Mouse (Mus musculus): ENCODE data around the gene Chrm3. TPM values are rescaled to one million over a fixed set of nuclear protein-coding genes. Genes with fewer than 3 reads are reported as not detected.

The Chrm3 gene
- total RNA-seq, 2 experiments from 2014 or later = 0.57 to 0.66 TPM

DNA sequence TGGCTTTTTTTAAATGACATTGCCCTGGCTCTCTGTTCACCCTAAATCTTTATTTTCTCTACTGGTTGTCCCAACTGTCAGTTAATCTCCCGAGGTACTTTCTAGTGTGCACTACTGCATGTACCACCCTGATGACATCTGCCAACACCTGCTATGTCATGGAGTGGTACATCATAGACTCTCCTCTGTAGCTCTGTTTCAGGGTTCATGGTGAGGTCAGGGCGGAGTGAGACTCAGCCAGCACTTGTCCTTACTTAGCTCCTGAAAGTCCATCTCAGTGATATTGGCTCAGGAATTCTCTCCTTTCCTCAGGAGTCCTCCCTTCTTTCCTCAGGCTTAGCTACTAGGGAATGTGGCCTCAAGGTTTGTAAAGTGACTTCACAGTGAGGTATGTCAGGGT, 451.9 kb downstream of the Chrm3 start:
- DNase-seq = no peak
- intact Hi-C loops (cut with DNase I; ENCODE audit: low total_unique reads) = no loop called here

DNA sequence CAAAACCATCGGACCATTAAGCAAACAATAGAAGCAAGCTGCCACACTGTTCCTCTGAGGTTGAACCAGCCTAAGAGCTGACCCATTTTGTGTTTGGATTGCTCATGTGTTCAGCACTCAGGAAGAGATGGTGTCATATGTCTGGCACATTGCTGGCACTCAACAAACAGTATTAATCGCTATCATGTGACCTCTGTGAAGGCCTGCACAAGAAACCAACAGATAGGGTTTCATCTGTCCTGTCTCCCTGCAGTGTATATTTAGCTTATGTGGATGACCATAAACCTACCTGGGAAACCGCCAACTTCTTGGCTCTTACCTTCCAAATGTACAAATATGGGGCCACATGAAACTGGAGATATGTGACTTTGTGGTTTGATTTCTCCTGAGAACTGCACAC, 453.4 kb downstream of the Chrm3 start:
- DNase-seq = peak; percentile 37
- intact Hi-C loops (cut with DNase I; ENCODE audit: low total_unique reads) = no loop called here

GRCm38 (mm10) chr13:9904455-9904854, 456.2 kb downstream of the Chrm3 start:
- intact Hi-C loops (cut with DNase I; ENCODE audit: low total_unique reads) = no loop called here
- no peak for DNase-seq

GRCm38 (mm10) chr13:9900653-9901385, 459.8 kb downstream of the Chrm3 start:
- no peak for DNase-seq
- intact Hi-C loops (cut with DNase I; ENCODE audit: low total_unique reads) = no loop called here

DNA sequence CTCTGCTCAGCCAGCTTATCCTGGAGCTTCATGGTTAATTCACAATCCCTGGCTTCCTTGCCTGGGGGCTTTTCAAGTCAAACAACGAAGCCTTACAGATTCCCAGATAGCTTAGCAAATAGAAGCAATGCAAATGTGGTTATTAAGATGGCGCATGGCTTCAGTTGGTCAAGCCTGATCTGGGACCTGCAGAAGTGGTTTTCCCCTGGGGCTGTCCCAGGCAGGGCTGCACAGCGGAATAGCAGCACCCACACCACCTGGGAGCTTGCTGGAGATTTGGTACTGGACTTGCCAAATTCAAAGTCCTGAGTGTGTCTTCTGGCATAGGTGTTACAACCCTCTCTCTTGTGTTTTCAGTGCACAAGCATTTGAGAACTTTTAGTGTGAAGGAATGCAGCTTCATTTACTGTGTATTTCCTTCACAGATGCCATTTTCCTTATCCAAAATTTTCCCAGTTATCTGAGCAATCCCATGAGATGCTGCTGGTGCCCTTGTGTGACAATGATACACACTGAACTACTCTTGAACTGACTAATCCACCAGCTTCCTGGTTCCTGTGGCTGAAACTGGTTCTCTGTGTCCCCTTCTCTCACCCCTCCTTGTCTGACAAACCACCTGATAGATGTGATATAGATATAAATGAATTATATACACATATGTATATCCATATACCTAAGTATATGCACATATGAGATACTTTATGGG, 461.8 kb downstream of the Chrm3 start:
- intact Hi-C loops (cut with DNase I; ENCODE audit: low total_unique reads) = no loop called here

GRCm38 (mm10) chr13:9897231-9897630, 463.4 kb downstream of the Chrm3 start:
- intact Hi-C loops (cut with DNase I; ENCODE audit: low total_unique reads) = no loop called here
- no peak for DNase-seq

More for the DNA sequence above, 461.8 kb downstream of the Chrm3 start:
- no peak for DNase-seq

DNA sequence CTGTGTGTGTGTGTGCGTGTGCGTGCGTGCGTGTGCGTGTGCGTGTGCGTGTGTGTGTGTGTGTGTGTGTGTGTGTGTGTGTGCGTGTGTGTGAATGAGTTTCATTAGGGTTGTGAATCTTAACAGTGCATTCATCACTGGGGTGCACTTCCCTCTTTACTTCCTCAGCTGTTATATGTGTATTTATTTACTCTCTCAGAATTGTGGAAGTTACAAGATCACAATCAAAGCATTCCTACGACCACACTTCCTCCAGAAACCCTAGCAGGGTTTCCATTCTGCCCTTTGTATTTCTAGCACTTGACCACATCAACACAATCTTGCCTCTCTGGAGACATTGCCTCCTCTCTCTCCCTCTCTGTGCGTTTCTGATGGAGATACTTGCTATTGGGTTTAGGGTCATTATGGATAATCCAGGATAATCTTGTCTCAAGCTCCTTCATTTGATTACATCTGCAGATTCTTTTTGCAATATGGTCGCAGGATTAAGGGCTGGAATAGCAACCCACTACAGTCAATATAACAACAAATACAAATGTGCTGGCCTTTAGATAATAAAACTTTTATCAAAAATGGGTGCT, 465.5 kb downstream of the Chrm3 start:
- no peak for DNase-seq
- intact Hi-C loops (cut with DNase I; ENCODE audit: low total_unique reads) = no loop called here

GRCm38 (mm10) chr13:9891088-9891487, 469.6 kb downstream of the Chrm3 start:
- DNase-seq = no peak
- intact Hi-C loops (cut with DNase I; ENCODE audit: low total_unique reads) = no loop called here

- intact Hi-C loops (cut with DNase I; ENCODE audit: low total_unique reads) = no loop called here
- DNase-seq = no peak
These were observed 470.2 kb downstream of the Chrm3 start for GRCm38 (mm10) chr13:9890460-9890859.

DNA sequence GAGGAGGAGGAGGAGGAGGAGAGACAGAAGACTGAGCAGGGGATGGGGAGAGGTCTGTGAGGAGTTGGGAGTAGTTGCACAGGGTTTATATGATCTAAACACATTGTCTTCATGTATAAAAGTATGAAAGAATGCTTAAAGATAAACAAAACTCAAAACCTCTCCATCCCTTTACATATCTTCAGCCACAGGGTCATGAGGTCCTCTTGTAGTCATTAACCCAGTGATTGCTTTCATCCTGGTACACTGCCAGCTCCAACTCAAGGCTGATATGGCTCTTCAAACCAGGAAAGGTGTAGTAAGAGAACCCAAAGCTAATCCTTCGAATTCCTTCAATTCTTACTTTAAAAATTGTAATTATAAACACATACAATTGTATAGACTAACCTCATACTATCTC, 470.7 kb downstream of the Chrm3 start:
- intact Hi-C loops (cut with DNase I; ENCODE audit: low total_unique reads) = loop anchor here (10.0 kb wide), 1 partner anchor 455 kb away; no protein-coding TSS in a partner anchor

GRCm38 (mm10) chr13:9888284-9888683, 472.4 kb downstream of the Chrm3 start:
- intact Hi-C loops (cut with DNase I; ENCODE audit: low total_unique reads) = loop anchor here (10.0 kb wide), 1 partner anchor 457 kb away; no protein-coding TSS in a partner anchor

More for the DNA sequence above, 470.7 kb downstream of the Chrm3 start:
- DNase-seq = no peak

DNA sequence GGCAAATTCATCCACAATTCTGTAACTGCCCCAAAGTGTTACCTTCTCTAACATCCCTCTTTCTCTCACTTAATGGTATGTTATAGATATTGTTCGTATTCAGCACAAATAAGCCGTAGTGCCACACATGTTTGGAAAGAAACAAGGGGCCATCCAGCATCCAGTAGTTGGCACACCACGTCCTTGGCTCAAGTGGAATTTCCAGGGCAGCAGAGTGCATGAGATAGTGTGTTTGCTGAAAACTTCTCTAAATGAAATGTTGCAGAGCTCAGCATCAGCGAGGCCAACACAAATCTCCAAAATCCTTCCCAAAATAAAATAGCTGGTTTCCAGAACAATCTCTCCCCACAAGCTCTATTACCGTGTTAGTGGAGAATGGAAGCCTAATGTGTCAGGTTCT, 473.4 kb downstream of the Chrm3 start:
- DNase-seq = no peak
- intact Hi-C loops (cut with DNase I; ENCODE audit: low total_unique reads) = loop anchor here (10.0 kb wide), 1 partner anchor 458 kb away; no protein-coding TSS in a partner anchor

More at GRCm38 (mm10) chr13:9888284-9888683, 472.4 kb downstream of the Chrm3 start:
- no peak for DNase-seq

GRCm38 (mm10) chr13:9886465-9887135, 474.0 kb downstream of the Chrm3 start:
- intact Hi-C loops (cut with DNase I; ENCODE audit: low total_unique reads) = loop anchor here (10.0 kb wide), 1 partner anchor 458 kb away; no protein-coding TSS in a partner anchor
- no peak for DNase-seq

- DNase-seq = peak; percentile 56
- intact Hi-C loops (cut with DNase I; ENCODE audit: low total_unique reads) = loop anchor here (10.0 kb wide), 1 partner anchor 462 kb away; no protein-coding TSS in a partner anchor
These were observed 478.0 kb downstream of the Chrm3 start for GRCm38 (mm10) chr13:9882362-9883282.

- intact Hi-C loops (cut with DNase I; ENCODE audit: low total_unique reads) = loop anchor here (10.0 kb wide), 1 partner anchor 463 kb away; no protein-coding TSS in a partner anchor
- DNase-seq = no peak
These were observed 478.7 kb downstream of the Chrm3 start for GRCm38 (mm10) chr13:9881930-9882329.

- intact Hi-C loops (cut with DNase I; ENCODE audit: low total_unique reads) = loop anchor here (10.0 kb wide), 1 partner anchor 464 kb away; no protein-coding TSS in a partner anchor
- no peak for DNase-seq
These were observed 480.2 kb downstream of the Chrm3 start for GRCm38 (mm10) chr13:9880401-9880800.

DNA sequence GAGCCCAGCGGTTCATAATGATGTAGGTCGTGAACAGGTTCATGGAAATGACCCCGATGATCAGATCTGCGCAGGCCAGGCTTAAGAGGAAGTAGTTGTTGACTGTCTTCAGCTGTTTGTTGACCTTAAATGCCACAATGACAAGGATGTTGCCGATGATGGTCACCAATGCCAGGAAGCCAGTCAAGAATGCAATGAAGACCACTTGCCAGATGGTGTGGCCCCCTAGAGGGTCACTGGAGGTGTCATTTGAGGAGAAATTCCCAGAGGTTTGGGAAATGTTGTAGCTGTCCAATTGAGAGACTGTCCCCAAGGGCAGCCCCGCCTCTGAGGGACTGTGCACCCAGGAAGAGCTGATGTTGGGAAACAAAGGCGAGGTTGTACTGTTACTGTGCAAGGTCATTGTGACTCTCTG, 482.0 kb downstream of the Chrm3 start:
- DNase-seq = no peak
- intact Hi-C loops (cut with DNase I; ENCODE audit: low total_unique reads) = no loop called here

- intact Hi-C loops (cut with DNase I; ENCODE audit: low total_unique reads) = no loop called here
- DNase-seq = no peak
These were observed 487.3 kb downstream of the Chrm3 start for GRCm38 (mm10) chr13:9873377-9873776.

DNA sequence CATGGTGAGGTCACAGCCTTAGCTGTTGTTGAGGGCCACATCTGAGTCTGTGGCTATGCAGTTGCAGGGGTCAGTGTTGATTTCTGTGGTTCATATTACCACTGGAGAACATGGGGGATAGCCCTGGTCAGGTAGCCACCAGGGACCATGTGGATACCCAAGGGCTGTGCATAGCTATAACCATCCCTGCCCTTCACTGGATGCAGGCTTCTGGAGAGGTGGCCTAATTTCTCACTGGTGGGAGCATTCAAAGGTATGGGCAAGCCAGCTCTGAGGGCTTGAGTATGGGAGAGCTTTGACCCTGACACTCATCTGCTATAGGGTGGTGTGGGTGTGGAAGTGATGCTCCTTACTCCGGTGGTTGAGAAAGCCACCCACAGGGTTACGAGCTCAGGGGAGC, 494.5 kb downstream of the Chrm3 start:
- intact Hi-C loops (cut with DNase I; ENCODE audit: low total_unique reads) = no loop called here
- no peak for DNase-seq
